Mouse (Mus musculus) CH12.LX (cell line): ENCODE data around the gene Coro6. TPM values are rescaled to one million over a fixed set of nuclear protein-coding genes. Genes with fewer than 3 reads are reported as not detected.

ENCODE experiments used
- DNase-seq: peaks from one replicate; pipeline ENCODE4 v3.0.0-alpha.2; 2013; ENCODE audit errors: extremely low read depth
- H3K27ac ChIP-seq: 2 replicates; pipeline ENCODE4 v1.5.1; 2012; ENCODE audit warnings: low read depth, mild to moderate bottlenecking, control low read depth, moderate library complexity; ENCODE audit not compliant: insufficient read depth
- H3K27me3 ChIP-seq: replicated peaks from 2 replicates; pipeline ENCODE3; 2012; ENCODE audit warnings: inconsistent platforms
- H3K36me3 ChIP-seq, 2 experiments: replicated peaks in 1 of 2; 2 replicates each; pipeline versions ENCODE3 to v1.6.1; 2012; ENCODE audit warnings: inconsistent platforms in 1 of 2, low read length in 1 of 2, mild to moderate bottlenecking in 1 of 2, mixed read lengths in 1 of 2, moderate library complexity in 1 of 2; ENCODE audit not compliant: control insufficient read depth in 1 of 2, insufficient read depth in 1 of 2
- H3K4me1 ChIP-seq, 2 experiments: 2 replicates each; pipeline ENCODE4 v1.6.1; 2012; ENCODE audit warnings: inconsistent platforms in 1 of 2, moderate library complexity in 1 of 2; ENCODE audit not compliant: insufficient read depth in 2 of 2, control insufficient read depth in 1 of 2
- H3K4me2 ChIP-seq: 2 replicates; pipeline ENCODE4 v1.6.1; 2012; ENCODE audit warnings: low read depth, mild to moderate bottlenecking, control low read depth; ENCODE audit not compliant: poor library complexity, insufficient read depth, severe bottlenecking
- H3K4me3 ChIP-seq, 3 experiments: fragments of 150-350 bp in 1 of 3; sonication (generic) in 1 of 3; replicated peaks in 1 of 3; 2 replicates each; pipeline versions ENCODE3 to v1.5.1; 2011 to 2012; ENCODE audit warnings: low read depth in 2 of 3, low read length in 2 of 3, mild to moderate bottlenecking in 2 of 3, moderate library complexity in 2 of 3, control low read depth in 1 of 3, improper control_type of control experiment in 1 of 3, inconsistent platforms in 1 of 3, mixed read lengths in 1 of 3; ENCODE audit not compliant: poor library complexity in 1 of 3
- H3K79me2 ChIP-seq: replicated peaks from 2 replicates; pipeline ENCODE4 v1.6.1; 2012; ENCODE audit warnings: mild to moderate bottlenecking, moderate library complexity; ENCODE audit not compliant: control insufficient read depth, poor library complexity, insufficient read depth, severe bottlenecking; ENCODE audit errors: extremely low read depth
- H3K9ac ChIP-seq: 2 replicates; pipeline ENCODE4 v1.6.1; 2012; ENCODE audit warnings: low read depth, mild to moderate bottlenecking, control low read depth, moderate library complexity; ENCODE audit not compliant: insufficient read depth
- H3K9me3 ChIP-seq: replicated peaks from 2 replicates; pipeline ENCODE3; 2012; ENCODE audit warnings: low read length, inconsistent platforms, mixed read lengths
- BHLHE40 ChIP-seq: IDR thresholded peaks from 2 replicates; pipeline ENCODE4 v1.6.1; 2011; ENCODE audit warnings: mild to moderate bottlenecking, low read depth, low read length, improper control_type of control experiment
- CHD2 ChIP-seq: IDR thresholded peaks from 2 replicates; pipeline ENCODE4 v1.6.1; 2011; ENCODE audit warnings: low read length, improper control_type of control experiment
- CTCF ChIP-seq, 2 experiments: IDR thresholded peaks in 1 of 2; conservative IDR thresholded peaks in 1 of 2; 2 replicates each; pipeline ENCODE4 v1.5.1; 2011 to 2012; ENCODE audit warnings: low read depth in 2 of 2, low read length in 2 of 2, improper control_type of control experiment in 1 of 2, inconsistent platforms in 1 of 2, mild to moderate bottlenecking in 1 of 2, moderate library complexity in 1 of 2
- ELF1 ChIP-seq: IDR thresholded peaks from 2 replicates; pipeline ENCODE4 v1.6.1; 2014; ENCODE audit warnings: low read depth, mild to moderate bottlenecking, inconsistent platforms, low read length, improper control_type of control experiment
- GABPA ChIP-seq: IDR thresholded peaks from 2 replicates; pipeline ENCODE4 v1.6.1; 2012; ENCODE audit warnings: low read depth, low read length, improper control_type of control experiment, inconsistent platforms; ENCODE audit not compliant: insufficient replicate concordance
- IRF4 ChIP-seq: IDR thresholded peaks from 2 replicates; pipeline ENCODE4 v1.6.1; 2014; ENCODE audit warnings: low read depth, mild to moderate bottlenecking, inconsistent platforms, low read length, improper control_type of control experiment
- KAT2A ChIP-seq: IDR thresholded peaks from 2 replicates; pipeline ENCODE4 v1.6.1; 2012; ENCODE audit warnings: low read length, improper control_type of control experiment, inconsistent platforms; ENCODE audit not compliant: insufficient replicate concordance
- MAFK ChIP-seq: IDR thresholded peaks from 2 replicates; pipeline ENCODE4 v1.6.1; 2011; ENCODE audit warnings: low read length, improper control_type of control experiment; ENCODE audit not compliant: insufficient replicate concordance
- MAX ChIP-seq: IDR thresholded peaks from 2 replicates; pipeline ENCODE4 v1.6.1; 2011; ENCODE audit warnings: low read length, improper control_type of control experiment
- MAZ ChIP-seq: IDR thresholded peaks from 2 replicates; pipeline ENCODE4 v1.6.1; 2012; ENCODE audit warnings: low read depth, mild to moderate bottlenecking, inconsistent platforms, low read length, improper control_type of control experiment, moderate library complexity
- MEF2A ChIP-seq: IDR thresholded peaks from 2 replicates; pipeline ENCODE4 v1.6.1; 2014; ENCODE audit warnings: low read depth, mild to moderate bottlenecking, inconsistent platforms, low read length, improper control_type of control experiment, borderline replicate concordance
- NELFE ChIP-seq: IDR thresholded peaks from 2 replicates; pipeline ENCODE4 v1.6.1; 2011; ENCODE audit warnings: low read depth, low read length, improper control_type of control experiment
- POLR2AphosphoS2 ChIP-seq: IDR thresholded peaks from 2 replicates; pipeline ENCODE4 v1.6.1; 2011; ENCODE audit warnings: low read depth, low read length, improper control_type of control experiment
- SIN3A ChIP-seq: IDR thresholded peaks from 2 replicates; pipeline ENCODE4 v1.6.1; 2012; ENCODE audit warnings: low read length, improper control_type of control experiment, inconsistent platforms
- TBP ChIP-seq: conservative IDR thresholded peaks from 2 replicates; pipeline ENCODE4 v1.6.1; 2011; ENCODE audit warnings: low read depth, low read length, improper control_type of control experiment
- TCF12 ChIP-seq: IDR thresholded peaks from 2 replicates; pipeline ENCODE4 v1.6.1; 2014; ENCODE audit warnings: low read depth, mild to moderate bottlenecking, inconsistent platforms, low read length, improper control_type of control experiment
- UBTF ChIP-seq: IDR thresholded peaks from 2 replicates; pipeline ENCODE4 v1.6.1; 2012; ENCODE audit warnings: low read depth, mild to moderate bottlenecking, inconsistent platforms, low read length, improper control_type of control experiment, moderate library complexity
- ZKSCAN1 ChIP-seq: IDR thresholded peaks from 2 replicates; pipeline ENCODE4 v1.6.1; 2012; ENCODE audit warnings: low read depth, inconsistent platforms, low read length, improper control_type of control experiment, borderline replicate concordance
- ZMIZ1 ChIP-seq: IDR thresholded peaks from 2 replicates; pipeline ENCODE4 v1.6.1; 2012; ENCODE audit warnings: low read depth, mild to moderate bottlenecking, inconsistent platforms, low read length, improper control_type of control experiment
- ZNF384 ChIP-seq: IDR thresholded peaks from 2 replicates; pipeline ENCODE4 v1.6.1; 2012; ENCODE audit warnings: low read depth, low read length, improper control_type of control experiment, inconsistent platforms
- dilution Hi-C: fragments of 300-500 bp; cut with MboI; formaldehyde crosslinking; loops from 2 replicates; pipeline ENCODE4 v1.14.3; 2020; ENCODE audit warnings: low sequenced_read_pairs; ENCODE audit not compliant: extremely low pct_unique_long_range_greater_than_20kb, extremely low pct_ligation_motif_present
- in situ Hi-C: fragments of 300-500 bp; cut with MboI; formaldehyde crosslinking; loops from 3 replicates; pipeline ENCODE4 v1.14.3; 2019; ENCODE audit warnings: low sequenced_read_pairs, low pct_ligation_motif_present, low pct_unique_long_range_greater_than_20kb, mixed read lengths
- polyA plus RNA-seq: library from polyadenylated mRNA; unstranded; fragments of >175 nt; gene quantifications from 2 replicates; pipeline ENCODE4 v1.2.1, GENCODE M21; 2012; ENCODE audit warnings: low read depth; ENCODE audit not compliant: insufficient read length
- total RNA-seq, 2 experiments: library from RNA; depleted of rRNA; stranded (reverse); fragments of 300-350 nt in 1 of 2; fragments of >200 nt in 1 of 2; gene quantifications; 2 replicates each; pipeline ENCODE4 v1.2.3; 2012 to 2014

The Coro6 gene
- total and polyA plus RNA-seq, 3 experiments, result 0.25 to 0.39 TPM; not detected in 1

DNA sequence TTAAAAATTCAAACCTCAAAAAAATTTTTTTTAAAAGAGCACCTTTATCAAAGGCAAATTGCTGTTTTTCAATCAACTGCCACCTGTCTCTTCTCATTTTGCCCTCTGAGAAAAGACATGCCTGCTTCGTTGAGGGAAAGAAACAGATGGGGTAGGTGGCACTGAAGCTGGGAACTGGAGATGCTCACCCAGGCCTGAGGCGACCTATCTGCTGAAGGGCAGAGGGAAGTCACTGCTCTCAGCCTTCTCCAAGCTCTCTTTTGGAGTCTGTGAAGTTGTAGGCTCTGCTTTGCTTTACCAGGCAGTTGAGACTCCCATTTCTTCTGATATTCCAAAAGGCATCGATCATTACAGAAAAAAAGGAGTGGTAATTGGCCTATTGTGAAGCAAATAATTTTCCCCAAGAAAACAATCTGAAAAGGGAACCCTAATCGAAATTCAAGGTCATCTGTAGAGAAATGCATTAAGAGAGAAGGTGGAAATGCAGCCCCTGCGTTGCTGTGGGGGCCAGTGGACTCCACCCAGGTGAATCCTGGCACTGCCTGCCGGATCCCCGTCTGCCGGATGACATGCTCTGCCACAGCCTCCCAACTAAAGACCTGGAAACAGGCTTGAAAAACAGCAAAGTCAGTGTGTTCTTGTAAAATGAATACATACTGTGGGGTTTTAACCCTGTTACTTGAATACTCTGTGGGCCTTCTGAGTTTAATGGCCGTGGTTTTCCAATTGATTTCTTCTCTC lies 6.3 kb upstream of the Coro6 start:
- no peaks in the 10 kb centered on the region for H3K79me2 ChIP-seq
- H3K9me3 ChIP-seq, result no peaks in the 10 kb centered on the region
- H3K4me2 ChIP-seq, result no peak overlapping the region
- in situ Hi-C loops (loop anchor here (25.0 kb wide), 1 partner anchor 469 kb away; the partner anchor contains the start of gene Slc6a4), dilution Hi-C loops (no loop called here)
- H3K9ac ChIP-seq, result no peak overlapping the region
- TF ChIP-seq BHLHE40, result no peak
- no peak for TF ChIP-seq CTCF (conservative IDR thresholded peaks at IDR 0.05 in 1 of 2, IDR thresholded peaks at IDR 0.05 in 1 of 2; ENCODE audit: low read depth in 2 of 2, low read length in 2 of 2)
- no peak for TF ChIP-seq TCF12
- TF ChIP-seq IRF4, result no peak
- TF ChIP-seq ELF1, result no peak
- no peak for TF ChIP-seq CHD2
- TF ChIP-seq UBTF, result no peak
- TF ChIP-seq TBP, result no peak
- no peak for TF ChIP-seq ZMIZ1
- TF ChIP-seq GABPA, result no peak
- no peak for TF ChIP-seq ZKSCAN1
- no peak for TF ChIP-seq NELFE
- no peak for TF ChIP-seq MAZ
- TF ChIP-seq KAT2A, result no peak
- no peak for TF ChIP-seq POLR2AphosphoS2
- TF ChIP-seq SIN3A, result no peak
- no peak for TF ChIP-seq MAFK
- DNase-seq, result no peak
- peaks cover 0 to 11% of the 10 kb centered on the region in 2 experiments; a peak in 1 of 4 replicates for H3K4me1 ChIP-seq
- H3K4me3 ChIP-seq, result no peak overlapping the region
- H3K27me3 ChIP-seq, result no peaks in the 10 kb centered on the region
- H3K36me3 ChIP-seq, result peaks cover 21 to 59% of the 10 kb centered on the region in 2 experiments
- no peak overlapping the region for H3K27ac ChIP-seq

DNA sequence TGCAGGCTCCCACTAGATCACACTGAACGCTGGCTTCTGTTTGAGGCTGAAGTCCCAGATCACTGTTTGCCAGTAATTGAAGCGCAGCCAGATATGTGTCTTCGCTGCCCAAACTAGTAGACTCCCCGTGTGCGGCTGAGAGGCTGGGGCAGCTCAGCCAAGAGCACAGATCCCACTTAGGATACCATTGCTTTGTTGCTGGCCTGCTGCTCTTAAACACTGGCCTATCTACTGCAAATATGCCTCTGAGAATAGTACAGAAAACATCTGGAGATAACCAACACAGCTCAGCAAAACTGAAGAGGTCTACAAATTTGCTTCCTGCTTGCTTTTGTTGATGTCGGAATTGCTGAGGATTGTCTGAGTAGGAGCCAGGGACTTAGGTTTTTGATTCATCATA lies 5.3 kb upstream of the Coro6 start:
- H3K27me3 ChIP-seq, result peaks cover 3% of the 10 kb centered on the region
- dilution Hi-C loops, result no loop called here
- no peak overlapping the region for H3K27ac ChIP-seq
- H3K9me3 ChIP-seq, result no peaks in the 10 kb centered on the region
- H3K4me2 ChIP-seq, result no peak overlapping the region
- in situ Hi-C loops, result loop anchor here (25.0 kb wide), 1 partner anchor 470 kb away; the partner anchor contains the start of gene Slc6a4
- H3K4me3 ChIP-seq, result no peak overlapping the region
- no peak overlapping the region for H3K9ac ChIP-seq
- peaks cover 0 to 13% of the 10 kb centered on the region in 2 experiments; a peak in 1 of 4 replicates for H3K4me1 ChIP-seq
- TF ChIP-seq POLR2AphosphoS2 (no peak), TBP (no peak), MAX (no peak), KAT2A (no peak), MEF2A (no peak), ZNF384 (no peak)
- peaks cover 21 to 51% of the 10 kb centered on the region in 2 experiments for H3K36me3 ChIP-seq
- no peak for DNase-seq
- no peaks in the 10 kb centered on the region for H3K79me2 ChIP-seq
